Mouse (Mus musculus) MEL (cell line): ENCODE results near the gene Socs5. TPM values are rescaled to one million over a fixed set of nuclear protein-coding genes. Genes with fewer than 3 reads are reported as not detected.

Source experiments
- DNase-seq: peaks from one replicate; pipeline ENCODE4 v3.0.0; 2011; ENCODE audit warnings: low read depth, low spot score
- H3K27ac ChIP-seq: 2 replicates; pipeline ENCODE4 v1.5.1; 2012; ENCODE audit warnings: low read depth, mild to moderate bottlenecking, control low read depth, low read length, moderate library complexity; ENCODE audit not compliant: control insufficient read depth
- H3K27me3 ChIP-seq, 2 experiments: fragments of 150-350 bp in 1 of 2; sonication (generic) in 1 of 2; 2 replicates each; pipeline ENCODE4 v1.6.1; 2012; ENCODE audit warnings: low read length in 2 of 2, mild to moderate bottlenecking in 2 of 2, improper control_type of control experiment in 1 of 2, moderate library complexity in 1 of 2; ENCODE audit not compliant: insufficient read depth in 2 of 2, control insufficient read depth in 1 of 2
- H3K36me3 ChIP-seq, 2 experiments: 2 replicates each; pipeline ENCODE4 v1.6.1; 2012 to 2014; ENCODE audit warnings: low read length in 2 of 2, improper control_type of control experiment in 1 of 2, inconsistent platforms in 1 of 2, mild to moderate bottlenecking in 1 of 2; ENCODE audit not compliant: insufficient read depth in 2 of 2, control insufficient read depth in 1 of 2
- H3K4me1 ChIP-seq, 2 experiments: fragments of 150-350 bp in 1 of 2; sonication (generic) in 1 of 2; 2 replicates each; pipeline ENCODE4 v1.6.1; 2012; ENCODE audit warnings: low read length in 2 of 2, improper control_type of control experiment in 1 of 2, mild to moderate bottlenecking in 1 of 2; ENCODE audit not compliant: insufficient read depth in 2 of 2, control insufficient read depth in 1 of 2
- H3K4me3 ChIP-seq, 2 experiments: fragments of 150-350 bp in 1 of 2; sonication (generic) in 1 of 2; 2 replicates each; pipeline ENCODE4 v1.5.1; 2012; ENCODE audit warnings: low read depth in 2 of 2, low read length in 2 of 2, mild to moderate bottlenecking in 2 of 2, moderate library complexity in 2 of 2, control low read depth in 1 of 2, improper control_type of control experiment in 1 of 2; ENCODE audit not compliant: control insufficient read depth in 1 of 2, insufficient read depth in 1 of 2
- H3K79me2 ChIP-seq: 2 replicates; pipeline ENCODE4 v1.6.1; 2012; ENCODE audit warnings: mild to moderate bottlenecking, low read length, moderate library complexity; ENCODE audit not compliant: control insufficient read depth, poor library complexity, insufficient read depth
- H3K9ac ChIP-seq: 2 replicates; pipeline ENCODE4 v1.6.1; 2012; ENCODE audit warnings: low read depth, mild to moderate bottlenecking, control low read depth, low read length, moderate library complexity; ENCODE audit not compliant: control insufficient read depth, poor library complexity, severe bottlenecking
- H3K9me3 ChIP-seq: fragments of 150-350 bp; sonication (generic); replicated peaks from 2 replicates; pipeline ENCODE4 v1.6.1; 2012; ENCODE audit warnings: mild to moderate bottlenecking, low read length, improper control_type of control experiment, moderate library complexity; ENCODE audit not compliant: insufficient read depth
- CHD1 ChIP-seq: IDR thresholded peaks from 2 replicates; pipeline ENCODE4 v1.6.1; 2012; ENCODE audit warnings: low read depth, mild to moderate bottlenecking, inconsistent platforms, low read length, improper control_type of control experiment
- CHD2 ChIP-seq: IDR thresholded peaks from 2 replicates; pipeline ENCODE4 v1.6.1; 2011; ENCODE audit warnings: low read length, improper control_type of control experiment
- E2F4 ChIP-seq: IDR thresholded peaks from 2 replicates; pipeline ENCODE4 v1.6.1; 2011; ENCODE audit warnings: low read depth, low read length, improper control_type of control experiment, borderline replicate concordance
- ETS1 ChIP-seq: IDR thresholded peaks from 2 replicates; pipeline ENCODE4 v1.6.1; 2012; ENCODE audit warnings: low read depth, mild to moderate bottlenecking, inconsistent platforms, low read length, improper control_type of control experiment, moderate library complexity
- GABPA ChIP-seq: IDR thresholded peaks from 2 replicates; pipeline ENCODE4 v1.6.1; 2012; ENCODE audit warnings: low read depth, mild to moderate bottlenecking, inconsistent platforms, low read length, improper control_type of control experiment, moderate library complexity
- GATA1 ChIP-seq: IDR thresholded peaks from 2 replicates; pipeline ENCODE4 v1.6.1; 2011; ENCODE audit warnings: low read depth, low read length, improper control_type of control experiment
- HCFC1 ChIP-seq: IDR thresholded peaks from 2 replicates; pipeline ENCODE4 v1.6.1; 2012; ENCODE audit warnings: low read depth, mild to moderate bottlenecking, inconsistent platforms, low read length, improper control_type of control experiment, moderate library complexity
- JUND ChIP-seq: IDR thresholded peaks from 2 replicates; pipeline ENCODE4 v1.6.1; 2011; ENCODE audit warnings: low read depth, mild to moderate bottlenecking, improper control_type of control experiment, low read length
- KAT2A ChIP-seq: conservative IDR thresholded peaks from 2 replicates; pipeline ENCODE4 v1.6.1; 2012; ENCODE audit warnings: low read depth, low read length, improper control_type of control experiment, inconsistent platforms
- MAFK ChIP-seq: IDR thresholded peaks from 2 replicates; pipeline ENCODE4 v1.6.1; 2011; ENCODE audit warnings: low read depth, mild to moderate bottlenecking, low read length, improper control_type of control experiment, borderline replicate concordance
- MAX ChIP-seq: IDR thresholded peaks from 2 replicates; pipeline ENCODE4 v1.6.1; 2011; ENCODE audit warnings: low read length, improper control_type of control experiment
- MAZ ChIP-seq: IDR thresholded peaks from 2 replicates; pipeline ENCODE4 v1.6.1; 2012; ENCODE audit warnings: low read depth, mild to moderate bottlenecking, inconsistent platforms, low read length, improper control_type of control experiment
- MEF2A ChIP-seq: IDR thresholded peaks from 2 replicates; pipeline ENCODE4 v1.6.1; 2014; ENCODE audit warnings: low read depth, mild to moderate bottlenecking, inconsistent platforms, low read length, improper control_type of control experiment; ENCODE audit not compliant: poor library complexity, insufficient replicate concordance, severe bottlenecking; ENCODE audit errors: extremely low read depth
- MXI1 ChIP-seq: IDR thresholded peaks from 2 replicates; pipeline ENCODE4 v1.6.1; 2011; ENCODE audit warnings: mild to moderate bottlenecking, low read depth, low read length, improper control_type of control experiment
- MYB ChIP-seq: IDR thresholded peaks from 2 replicates; pipeline ENCODE4 v1.6.1; 2011; ENCODE audit warnings: mild to moderate bottlenecking, low read depth, low read length, improper control_type of control experiment
- MYC ChIP-seq: IDR thresholded peaks from 2 replicates; pipeline ENCODE4 v1.6.1; 2011; ENCODE audit warnings: low read depth, mild to moderate bottlenecking, low read length, improper control_type of control experiment, moderate library complexity
- NELFE ChIP-seq: IDR thresholded peaks from 2 replicates; pipeline ENCODE4 v1.6.1; 2011; ENCODE audit warnings: low read depth, low read length, improper control_type of control experiment
- NRF1 ChIP-seq: IDR thresholded peaks from 2 replicates; pipeline ENCODE4 v1.6.1; 2014; ENCODE audit warnings: low read depth, mild to moderate bottlenecking, inconsistent platforms, low read length, improper control_type of control experiment, moderate library complexity; ENCODE audit not compliant: poor library complexity, insufficient read depth, severe bottlenecking
- POLR2A ChIP-seq, 2 experiments: IDR thresholded peaks; 2 replicates each; pipeline ENCODE4 v1.6.1; 2011 to 2012; ENCODE audit warnings: low read length in 2 of 2, mild to moderate bottlenecking in 2 of 2, control low read depth in 1 of 2, improper control_type of control experiment in 1 of 2, low read depth in 1 of 2, moderate library complexity in 1 of 2; ENCODE audit not compliant: control insufficient read depth in 1 of 2, insufficient read depth in 1 of 2, poor library complexity in 1 of 2
- POLR2AphosphoS2 ChIP-seq: IDR thresholded peaks from 2 replicates; pipeline ENCODE4 v1.6.1; 2011; ENCODE audit warnings: low read length, improper control_type of control experiment
- POLR2AphosphoS5 ChIP-seq: IDR thresholded peaks from 2 replicates; pipeline ENCODE4 v1.6.1; 2012; ENCODE audit warnings: low read depth, borderline replicate concordance, mild to moderate bottlenecking, inconsistent platforms, low read length, moderate library complexity, mixed read lengths
- RAD21 ChIP-seq: IDR thresholded peaks from 2 replicates; pipeline ENCODE4 v1.6.1; 2011; ENCODE audit warnings: mild to moderate bottlenecking, low read depth, low read length, improper control_type of control experiment
- RCOR1 ChIP-seq: IDR thresholded peaks from 2 replicates; pipeline ENCODE4 v1.6.1; 2012; ENCODE audit warnings: low read depth, mild to moderate bottlenecking, inconsistent platforms, low read length, improper control_type of control experiment
- SIN3A ChIP-seq: IDR thresholded peaks from 2 replicates; pipeline ENCODE4 v1.6.1; 2012; ENCODE audit warnings: low read length, improper control_type of control experiment, inconsistent platforms
- SMC3 ChIP-seq: IDR thresholded peaks from 2 replicates; pipeline ENCODE4 v1.6.1; 2011; ENCODE audit warnings: low read depth, low read length, improper control_type of control experiment
- TAL1 ChIP-seq: IDR thresholded peaks from 2 replicates; pipeline ENCODE4 v1.6.1; 2012; ENCODE audit warnings: mild to moderate bottlenecking, inconsistent platforms, low read length, moderate library complexity, mixed read lengths
- TBP ChIP-seq: IDR thresholded peaks from 2 replicates; pipeline ENCODE4 v1.8.0; 2011; ENCODE audit warnings: low read depth, low read length, improper control_type of control experiment
- TCF12 ChIP-seq: IDR thresholded peaks from 2 replicates; pipeline ENCODE4 v1.6.1; 2014; ENCODE audit warnings: low read depth, mild to moderate bottlenecking, inconsistent platforms, low read length, improper control_type of control experiment, moderate library complexity
- UBTF ChIP-seq: IDR thresholded peaks from 2 replicates; pipeline ENCODE4 v1.6.1; 2012; ENCODE audit warnings: low read depth, mild to moderate bottlenecking, inconsistent platforms, low read length, improper control_type of control experiment, moderate library complexity, borderline replicate concordance; ENCODE audit not compliant: insufficient read depth
- USF1 ChIP-seq: IDR thresholded peaks from 2 replicates; pipeline ENCODE4 v1.6.1; 2014; ENCODE audit warnings: low read depth, mild to moderate bottlenecking, inconsistent platforms, low read length, improper control_type of control experiment, moderate library complexity
- USF2 ChIP-seq, 2 experiments: IDR thresholded peaks; 2 replicates each; pipeline ENCODE4 v1.6.1; 2011 to 2012; ENCODE audit warnings: improper control_type of control experiment in 2 of 2, low read length in 2 of 2, borderline replicate concordance in 1 of 2, inconsistent platforms in 1 of 2, low read depth in 1 of 2, mild to moderate bottlenecking in 1 of 2; ENCODE audit not compliant: insufficient read depth in 1 of 2
- ZC3H11A ChIP-seq: IDR thresholded peaks from 2 replicates; pipeline ENCODE4 v1.6.1; 2012; ENCODE audit warnings: low read depth, mild to moderate bottlenecking, inconsistent platforms, low read length, improper control_type of control experiment
- ZKSCAN1 ChIP-seq: IDR thresholded peaks from 2 replicates; pipeline ENCODE4 v1.6.1; 2012; ENCODE audit warnings: low read depth, mild to moderate bottlenecking, inconsistent platforms, low read length, improper control_type of control experiment, moderate library complexity
- ZMIZ1 ChIP-seq: IDR thresholded peaks from 2 replicates; pipeline ENCODE4 v1.6.1; 2012; ENCODE audit warnings: low read depth, mild to moderate bottlenecking, inconsistent platforms, low read length, improper control_type of control experiment, moderate library complexity
- ZNF384 ChIP-seq: IDR thresholded peaks from 2 replicates; pipeline ENCODE4 v1.6.1; 2012; ENCODE audit warnings: low read depth, mild to moderate bottlenecking, inconsistent platforms, low read length, improper control_type of control experiment
- polyA plus RNA-seq, 2 experiments: library from polyadenylated mRNA; stranded (reverse) in 1 of 2; unstranded in 1 of 2; fragments of >175 nt in 1 of 2; fragments of >200 nt in 1 of 2; gene quantifications; 2 replicates each; pipeline versions ENCODE4 v1.2.1 to v1.2.4; 2012; ENCODE audit warnings: low replicate concordance in 2 of 2, low read depth in 1 of 2; ENCODE audit not compliant: insufficient read length in 2 of 2, insufficient read depth in 1 of 2, missing spikeins in 1 of 2
- total RNA-seq: library from RNA; depleted of rRNA; stranded (reverse); fragments of 300-350 nt; gene quantifications from 2 replicates; pipeline ENCODE4 v1.2.3, GENCODE M21; 2012

The Socs5 gene
- total and polyA plus RNA-seq, 3 experiments: 6.4 to 9.7 TPM; not detected in 1

DNA sequence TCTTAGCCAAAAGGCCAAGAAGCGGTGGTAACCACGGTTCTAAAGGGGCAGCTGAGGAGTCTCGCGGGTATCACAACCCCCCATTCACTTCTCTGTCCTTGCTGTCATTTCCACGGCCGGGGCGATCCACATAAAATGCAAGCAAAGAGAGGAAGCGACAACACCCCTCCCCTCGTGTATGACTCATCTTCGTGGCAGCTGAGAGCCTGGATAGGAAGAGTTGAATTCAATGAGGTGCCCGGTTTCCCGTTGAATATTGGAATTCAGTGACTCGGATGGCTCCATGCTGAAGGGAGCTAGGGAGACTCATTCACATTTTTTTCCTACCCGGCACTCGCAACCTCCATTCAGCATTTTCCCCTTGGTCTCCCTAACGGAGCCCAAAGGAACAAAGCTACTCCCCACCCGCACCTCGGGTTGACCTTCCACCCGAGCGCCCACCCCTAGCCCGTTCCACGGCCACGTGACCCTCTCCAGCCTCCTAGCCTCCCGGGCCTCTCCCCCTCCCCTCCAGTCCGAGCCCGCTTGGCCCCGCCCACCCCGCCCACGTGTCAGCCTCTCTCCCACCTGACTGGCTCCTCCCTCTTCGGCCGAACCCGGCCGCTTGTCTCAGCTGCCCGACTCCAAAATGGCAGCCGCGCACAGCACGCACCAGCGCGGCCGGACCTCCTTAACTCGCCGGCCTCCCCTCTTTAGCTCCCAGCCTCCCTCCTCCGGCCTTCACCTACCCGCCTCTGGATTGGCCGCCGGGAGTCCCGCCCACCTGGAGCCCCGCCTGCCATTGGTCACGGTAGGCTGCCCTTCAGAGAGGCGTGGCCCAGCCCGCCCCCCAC lies 572 bp upstream of the Socs5 start:
- Histone ChIP-seq H3K4me3 (peak overlapping the region; percentile 61 to 85), H3K9me3 (no peaks in the 10 kb centered on the region), H3K79me2 (peaks cover 10% of the 10 kb centered on the region), H3K36me3 (peaks cover 0 to 8% of the 10 kb centered on the region in 2 experiments; a peak in 2 of 4 replicates), H3K27ac (peak overlapping the region; percentile 73), H3K4me1 (peaks cover 0 to 11% of the 10 kb centered on the region in 2 experiments; a peak in 1 of 4 replicates), H3K9ac (peak overlapping the region; percentile 79), H3K27me3 (no peaks in the 10 kb centered on the region)
- peak; percentile 98 for DNase-seq
- TF ChIP-seq NRF1: no peak; the same call in 1 of the 2 replicates
- TF ChIP-seq CHD2: no peak
- TF ChIP-seq POLR2AphosphoS5: no peak
- peak; percentile 85 for TF ChIP-seq HCFC1
- TF ChIP-seq ETS1: peak; percentile 45; the same call in 1 of the 2 replicates
- TF ChIP-seq MAZ: peak; percentile 63; the same call in 1 of the 2 replicates
- no peak for TF ChIP-seq ZC3H11A
- no peak for TF ChIP-seq MYB
- no peak for TF ChIP-seq MAFK
- no peak for TF ChIP-seq GATA1
- TF ChIP-seq RCOR1: 0 out of 2 replicates have a peak, but pooled peaks have one; percentile 15
- TF ChIP-seq UBTF: no peak
- TF ChIP-seq RAD21: no peak
- no peak for TF ChIP-seq POLR2AphosphoS2
- TF ChIP-seq MXI1: 0 out of 2 replicates have a peak, but pooled peaks have one; percentile 46
- TF ChIP-seq ZKSCAN1: no peak
- 0 out of 2 replicates have a peak, but pooled peaks have one; percentile 58 for TF ChIP-seq MYC
- peak; percentile 16 to 68; a peak in 2 of 4 replicates for TF ChIP-seq POLR2A (IDR thresholded peaks at IDR 0.05; ENCODE audit: control insufficient read depth in 1 of 2, insufficient read depth in 1 of 2, low read depth in 1 of 2, low read length in 2 of 2, poor library complexity in 1 of 2)
- no peak for TF ChIP-seq SMC3
- TF ChIP-seq USF1: peak; percentile 96
- TF ChIP-seq MAX: peak; percentile 53; the same call in 1 of the 2 replicates
- no peak for TF ChIP-seq CHD1
- no peak for TF ChIP-seq ZMIZ1
- TF ChIP-seq TCF12: peak; percentile 15; the same call in 1 of the 2 replicates
- no peak for TF ChIP-seq GABPA
- peak in 1 of 2 experiments; percentile 77; a peak in 2 of 4 replicates for TF ChIP-seq USF2 (IDR thresholded peaks at IDR 0.05; ENCODE audit: borderline replicate concordance in 1 of 2, insufficient read depth in 1 of 2, low read depth in 1 of 2, low read length in 2 of 2)
- peak; percentile 33; the same call in 1 of the 2 replicates for TF ChIP-seq TBP
- no peak for TF ChIP-seq MEF2A
- no peak; the same call in none of the 2 replicates for TF ChIP-seq SIN3A
- TF ChIP-seq ZNF384: no peak
- TF ChIP-seq E2F4: no peak
- TF ChIP-seq NELFE: peak; percentile 57; the same call in 1 of the 2 replicates
- no peak for TF ChIP-seq TAL1
- peak; percentile 91; the same call in 1 of the 2 replicates for TF ChIP-seq JUND
- TF ChIP-seq KAT2A: no peak; the same call in 1 of the 2 replicates
